Mouse (Mus musculus) thymus, adult 2 months (tissue): ENCODE measurements around the gene Mfn1. TPM values are rescaled to one million over a fixed set of nuclear protein-coding genes. Genes with fewer than 3 reads are reported as not detected.

Source experiments
- DNase-seq: peaks from one replicate; pipeline ENCODE4 v3.0.0; 2021
- H3K27ac ChIP-seq: fragments of 200-500 bp; 2 replicates; pipeline ENCODE4 v1.5.1; 2012; ENCODE audit warnings: low read length, control low read depth; ENCODE audit not compliant: control insufficient read depth, insufficient read depth
- H3K27me3 ChIP-seq: fragments of 200-500 bp; 2 replicates; pipeline ENCODE4 v1.6.1; 2012; ENCODE audit warnings: mild to moderate bottlenecking, low read length, moderate library complexity, mixed read lengths; ENCODE audit not compliant: control insufficient read depth, insufficient read depth
- H3K36me3 ChIP-seq: fragments of 200-500 bp; 2 replicates; pipeline ENCODE4 v1.6.1; 2012; ENCODE audit warnings: mild to moderate bottlenecking, low read length, moderate library complexity; ENCODE audit not compliant: control insufficient read depth, insufficient read depth
- H3K4me1 ChIP-seq: fragments of 200-500 bp; replicated peaks from 2 replicates; pipeline ENCODE4 v1.6.1; 2012; ENCODE audit warnings: low read length; ENCODE audit not compliant: control insufficient read depth, insufficient read depth
- H3K4me3 ChIP-seq: fragments of 200-500 bp; 2 replicates; pipeline ENCODE4 v1.5.1; 2012; ENCODE audit warnings: mild to moderate bottlenecking, low read length, control low read depth, moderate library complexity; ENCODE audit not compliant: control insufficient read depth, insufficient read depth
- CTCF ChIP-seq: fragments of 200-500 bp; IDR thresholded peaks from 2 replicates; pipeline ENCODE4 v1.5.1; 2012; ENCODE audit warnings: mild to moderate bottlenecking, control low read depth, low read length, moderate library complexity, borderline replicate concordance; ENCODE audit not compliant: control insufficient read depth, poor library complexity, insufficient read depth; ENCODE audit errors: extremely low read depth
- POLR2A ChIP-seq: fragments of 200-500 bp; IDR thresholded peaks from 2 replicates; pipeline ENCODE4 v1.6.1; 2012; ENCODE audit warnings: mild to moderate bottlenecking, low read length, control low read depth, moderate library complexity; ENCODE audit not compliant: control insufficient read depth, poor library complexity, insufficient read depth; ENCODE audit errors: extremely low read depth
- WGBS: fragments of 180-500 bp; shearing (Covaris S2); methylation state at CpG from one replicate; pipeline ENCODE4 v1.1.7; 2018; 5-methylcytosine and 5-hydroxymethylcytosine counted together
- polyA plus RNA-seq: library from polyadenylated mRNA; depleted of rRNA; stranded (reverse); fragments of >200 nt; gene quantifications from 2 replicates; pipeline ENCODE4 v1.2.3, GENCODE M21; 2012

Gene Mfn1
- polyA plus RNA-seq, 1 experiment: 9.6 TPM

GRCm38 (mm10) chr3:32581911-32582310 lies 52.6 kb downstream of the Mfn1 start:
- Histone ChIP-seq H3K4me1 (no peaks in the 10 kb centered on the region), H3K27ac (no peak overlapping the region), H3K36me3 (peaks cover 7% of the 10 kb centered on the region; the same call in 1 of the 2 replicates), H3K4me3 (no peak overlapping the region), H3K27me3 (no peaks in the 10 kb centered on the region)
- DNase-seq: no peak
- 51% methylated on average over 3 of the region's 3 CpGs for WGBS
- no peak for TF ChIP-seq CTCF
- TF ChIP-seq POLR2A: no peak

GRCm38 (mm10) chr3:32583489-32583888 lies 54.2 kb downstream of the Mfn1 start:
- no peaks in the 10 kb centered on the region for H3K36me3 ChIP-seq
- H3K4me1 ChIP-seq: no peaks in the 10 kb centered on the region
- no peak for DNase-seq
- H3K4me3 ChIP-seq: no peak overlapping the region
- no peak overlapping the region for H3K27ac ChIP-seq
- H3K27me3 ChIP-seq: no peaks in the 10 kb centered on the region
- TF ChIP-seq POLR2A: no peak
- no peak for TF ChIP-seq CTCF
- 91% methylated on average over 4 of the region's 4 CpGs for whole genome bisulfite sequencing

- WGBS: 96% methylated on average over 3 of the region's 3 CpGs
- Histone ChIP-seq H3K36me3 (no peaks in the 10 kb centered on the region), H3K4me1 (no peaks in the 10 kb centered on the region), H3K27me3 (no peaks in the 10 kb centered on the region), H3K27ac (no peak overlapping the region), H3K4me3 (no peak overlapping the region)
- no peak for TF ChIP-seq CTCF
- no peak for TF ChIP-seq POLR2A
- DNase-seq: no peak
These were observed 57.0 kb downstream of the Mfn1 start for GRCm38 (mm10) chr3:32586274-32586673.

GRCm38 (mm10) chr3:32595080-32595479 lies 65.8 kb downstream of the Mfn1 start:
- DNase-seq: no peak
- no peaks in the 10 kb centered on the region for H3K4me1 ChIP-seq
- no peak overlapping the region for H3K4me3 ChIP-seq
- WGBS: 95% methylated on average over 4 of the region's 4 CpGs
- no peak overlapping the region for H3K27ac ChIP-seq
- H3K27me3 ChIP-seq: no peaks in the 10 kb centered on the region
- TF ChIP-seq CTCF: no peak
- TF ChIP-seq POLR2A: no peak
- H3K36me3 ChIP-seq: no peaks in the 10 kb centered on the region

GRCm38 (mm10) chr3:32599328-32599727 lies 70.1 kb downstream of the Mfn1 start:
- TF ChIP-seq CTCF (no peak), POLR2A (no peak)
- H3K36me3 ChIP-seq: no peaks in the 10 kb centered on the region
- H3K4me3 ChIP-seq: no peak overlapping the region
- WGBS: 89% methylated on average over 3 of the region's 3 CpGs
- H3K27ac ChIP-seq: no peak overlapping the region
- DNase-seq: no peak
- H3K4me1 ChIP-seq: no peaks in the 10 kb centered on the region
- no peaks in the 10 kb centered on the region for H3K27me3 ChIP-seq

GRCm38 (mm10) chr3:32601055-32601454 lies 71.8 kb downstream of the Mfn1 start:
- WGBS: 84% methylated on average over 10 of the region's 10 CpGs
- Histone ChIP-seq H3K27ac (no peak overlapping the region), H3K27me3 (no peaks in the 10 kb centered on the region), H3K36me3 (no peaks in the 10 kb centered on the region), H3K4me1 (no peaks in the 10 kb centered on the region), H3K4me3 (no peak overlapping the region)
- TF ChIP-seq CTCF (no peak), POLR2A (no peak)
- no peak for DNase-seq

- no peak for TF ChIP-seq CTCF
- no peak for TF ChIP-seq POLR2A
- Histone ChIP-seq H3K4me3 (no peak overlapping the region), H3K27me3 (no peaks in the 10 kb centered on the region), H3K27ac (no peak overlapping the region), H3K4me1 (0 out of 2 replicates have a peak, but pooled peaks cover 2% of the 10 kb centered on the region), H3K36me3 (no peaks in the 10 kb centered on the region)
- no peak for DNase-seq
- WGBS: 100% methylated on average over 4 of the region's 4 CpGs
These were observed 80.0 kb downstream of the Mfn1 start for GRCm38 (mm10) chr3:32609233-32609632.
